Mouse (Mus musculus) hindbrain, embryonic 11.5 days (tissue): ENCODE results near the gene 1700016D06Rik. TPM values are rescaled to one million over a fixed set of nuclear protein-coding genes. Genes with fewer than 3 reads are reported as not detected.

ENCODE experiments used
- ATAC-seq: fragments of 200-750 bp; cut with Nextera tagmentation; 2 replicates; pipeline ENCODE4 v1.8.0; 2017; ENCODE audit warnings: mild to moderate bottlenecking, moderate TSS enrichment, moderate library complexity; ENCODE audit not compliant: low FRiP score
- DNase-seq: peaks from one replicate; pipeline ENCODE4 v3.0.0-alpha.2; 2015; ENCODE audit warnings: low spot score
- H3K27ac ChIP-seq: fragments of 300-500 bp; sonication (generic); 2 replicates; pipeline ENCODE4 v1.5.1; 2014; ENCODE audit warnings: mild to moderate bottlenecking, low read depth, low read length
- H3K27me3 ChIP-seq: fragments of 300-500 bp; sonication (generic); 2 replicates; pipeline ENCODE4 v1.6.1; 2014; ENCODE audit warnings: mild to moderate bottlenecking, low read length, moderate library complexity, mixed read lengths; ENCODE audit not compliant: control insufficient read depth, insufficient read depth
- H3K36me3 ChIP-seq: fragments of 300-500 bp; sonication (generic); 2 replicates; pipeline ENCODE4 v1.6.1; 2014; ENCODE audit warnings: mild to moderate bottlenecking, low read length, moderate library complexity, mixed read lengths; ENCODE audit not compliant: control insufficient read depth, insufficient read depth
- H3K4me1 ChIP-seq: fragments of 300-500 bp; sonication (generic); replicated peaks from 2 replicates; pipeline ENCODE4 v1.6.1; 2014; ENCODE audit warnings: low read length, mixed read lengths; ENCODE audit not compliant: control insufficient read depth, insufficient read depth
- H3K4me2 ChIP-seq: fragments of 300-500 bp; sonication (generic); replicated peaks from 2 replicates; pipeline ENCODE4 v1.6.1; 2014; ENCODE audit warnings: mild to moderate bottlenecking, low read depth, low read length
- H3K4me3 ChIP-seq: fragments of 300-500 bp; sonication (generic); 2 replicates; pipeline ENCODE4 v1.5.1; 2014; ENCODE audit warnings: low read depth, low read length
- H3K9ac ChIP-seq: fragments of 300-500 bp; sonication (generic); 2 replicates; pipeline ENCODE4 v1.6.1; 2014; ENCODE audit warnings: low read depth, low read length
- H3K9me3 ChIP-seq: fragments of 300-500 bp; sonication (generic); 2 replicates; pipeline ENCODE4 v1.6.1; 2016; ENCODE audit warnings: low read length; ENCODE audit not compliant: control insufficient read depth
- WGBS: fragments of 180-500 bp; shearing (Covaris S2); extraction: QIAGEN DNeasy Blood & Tissue Kit; methylation state at CpG from one replicate; pipeline ENCODE4 v1.1.7; 2014; 5-methylcytosine and 5-hydroxymethylcytosine counted together
- polyA plus RNA-seq: library from polyadenylated mRNA; unstranded; fragments of >200 nt; fragmentation: Nextera tagmentation; extraction: Ambion mirVana; gene quantifications from 2 replicates; pipeline ENCODE4 v1.2.1, GENCODE M21; 2014

1700016D06Rik gene
- polyA plus RNA-seq, 1 experiment from 2014 or later, result not detected

- H3K27ac ChIP-seq, result peak overlapping the region; percentile 99
Observed at GRCm38 (mm10) chr8:11635012-11635577, 65.8 kb downstream of the 1700016D06Rik start.

GRCm38 (mm10) chr8:11634331-11635011 is 66.4 kb downstream of the 1700016D06Rik start:
- H3K4me3 ChIP-seq, result peak overlapping the region; percentile 97
- no peaks in the 10 kb centered on the region for H3K27me3 ChIP-seq
- H3K36me3 ChIP-seq, result peaks cover 4% of the 10 kb centered on the region; the same call in 1 of the 2 replicates
- no peak for DNase-seq
- H3K4me2 ChIP-seq, result peak overlapping the region; percentile 87
- WGBS, result under 1% methylated on average over 39 of the region's 39 CpGs
- H3K9ac ChIP-seq, result peak overlapping the region; percentile 100
- peaks cover 4% of the 10 kb centered on the region for H3K4me1 ChIP-seq
- no peaks in the 10 kb centered on the region for H3K9me3 ChIP-seq
- H3K27ac ChIP-seq, result peak overlapping the region; percentile 99
- peak; percentile 39 for ATAC-seq

More at GRCm38 (mm10) chr8:11635012-11635577, 65.8 kb downstream of the 1700016D06Rik start:
- DNase-seq (peak; percentile 96), ATAC-seq (peak; percentile 87)
- Histone ChIP-seq H3K36me3 (peaks cover 4% of the 10 kb centered on the region; the same call in 1 of the 2 replicates), H3K27me3 (no peaks in the 10 kb centered on the region), H3K9me3 (no peaks in the 10 kb centered on the region), H3K9ac (peak overlapping the region; percentile 100), H3K4me1 (peaks cover 4% of the 10 kb centered on the region), H3K4me2 (peak overlapping the region; percentile 87), H3K4me3 (peak overlapping the region; percentile 97)
- under 1% methylated on average over 63 of the region's 70 CpGs for WGBS

- H3K36me3 ChIP-seq, result peaks cover 4% of the 10 kb centered on the region; the same call in 1 of the 2 replicates
- no peak overlapping the region for H3K27ac ChIP-seq
- H3K9me3 ChIP-seq, result no peaks in the 10 kb centered on the region
- 84% methylated on average over 7 of the region's 7 CpGs for WGBS
- peak overlapping the region; percentile 97 for H3K4me3 ChIP-seq
- no peak for ATAC-seq
- peak overlapping the region; percentile 87 for H3K4me2 ChIP-seq
- peaks cover 4% of the 10 kb centered on the region for H3K4me1 ChIP-seq
- no peaks in the 10 kb centered on the region for H3K27me3 ChIP-seq
- H3K9ac ChIP-seq, result 0 out of 2 replicates have a peak overlapping the region, but pooled peaks have one; percentile 3
- DNase-seq, result no peak
Observed at GRCm38 (mm10) chr8:11633414-11633813, 67.4 kb downstream of the 1700016D06Rik start.

- Histone ChIP-seq H3K36me3 (peaks cover 4% of the 10 kb centered on the region; the same call in 1 of the 2 replicates), H3K9ac (no peak overlapping the region), H3K27ac (no peak overlapping the region), H3K4me3 (no peak overlapping the region), H3K4me1 (peaks cover 4% of the 10 kb centered on the region), H3K9me3 (no peaks in the 10 kb centered on the region), H3K4me2 (no peak overlapping the region), H3K27me3 (no peaks in the 10 kb centered on the region)
- WGBS, result 78% methylated on average over 2 of the region's 2 CpGs
- DNase-seq (no peak), ATAC-seq (no peak)
Observed at GRCm38 (mm10) chr8:11632406-11632805, 68.5 kb downstream of the 1700016D06Rik start.

- no peak overlapping the region for H3K27ac ChIP-seq
- WGBS, result 84% methylated on average over 5 of the region's 5 CpGs
- no peak overlapping the region for H3K4me3 ChIP-seq
- H3K36me3 ChIP-seq, result peaks cover 7% of the 10 kb centered on the region
- H3K9ac ChIP-seq, result no peak overlapping the region
- ATAC-seq (no peak), DNase-seq (no peak)
- H3K4me1 ChIP-seq, result peaks cover 4% of the 10 kb centered on the region
- H3K9me3 ChIP-seq, result no peaks in the 10 kb centered on the region
- H3K4me2 ChIP-seq, result no peak overlapping the region
- H3K27me3 ChIP-seq, result no peaks in the 10 kb centered on the region
Observed at GRCm38 (mm10) chr8:11629206-11629605, 71.7 kb downstream of the 1700016D06Rik start.

- Histone ChIP-seq H3K9ac (no peak overlapping the region), H3K4me2 (no peak overlapping the region), H3K9me3 (no peaks in the 10 kb centered on the region), H3K27ac (no peak overlapping the region), H3K36me3 (peaks cover 7% of the 10 kb centered on the region), H3K4me1 (peaks cover 2% of the 10 kb centered on the region), H3K27me3 (no peaks in the 10 kb centered on the region), H3K4me3 (no peak overlapping the region)
- WGBS, result 82% methylated on average over 7 of the region's 7 CpGs
- ATAC-seq (no peak), DNase-seq (no peak)
Observed at GRCm38 (mm10) chr8:11628506-11629132, 72.2 kb downstream of the 1700016D06Rik start.

- H3K27me3 ChIP-seq, result no peaks in the 10 kb centered on the region
- ATAC-seq (no peak), DNase-seq (no peak)
- no peak overlapping the region for H3K4me2 ChIP-seq
- no peaks in the 10 kb centered on the region for H3K4me1 ChIP-seq
- H3K9ac ChIP-seq, result no peak overlapping the region
- H3K9me3 ChIP-seq, result no peaks in the 10 kb centered on the region
- 90% methylated on average over 9 of the region's 9 CpGs for WGBS
- peaks cover 7% of the 10 kb centered on the region for H3K36me3 ChIP-seq
- no peak overlapping the region for H3K4me3 ChIP-seq
- no peak overlapping the region for H3K27ac ChIP-seq
Observed at GRCm38 (mm10) chr8:11627717-11628116, 73.1 kb downstream of the 1700016D06Rik start.

GRCm38 (mm10) chr8:11625084-11625483 is 75.8 kb downstream of the 1700016D06Rik start:
- no peak overlapping the region for H3K27ac ChIP-seq
- WGBS, result 85% methylated on average over 4 of the region's 4 CpGs
- DNase-seq (no peak), ATAC-seq (no peak)
- H3K9ac ChIP-seq, result no peak overlapping the region
- no peaks in the 10 kb centered on the region for H3K9me3 ChIP-seq
- no peak overlapping the region for H3K4me2 ChIP-seq
- H3K4me1 ChIP-seq, result no peaks in the 10 kb centered on the region
- H3K4me3 ChIP-seq, result no peak overlapping the region
- no peaks in the 10 kb centered on the region for H3K27me3 ChIP-seq
- H3K36me3 ChIP-seq, result peaks cover 7% of the 10 kb centered on the region; the same call in 1 of the 2 replicates
